Mouse (Mus musculus) splenic B cell, adult 2 months (primary cell): ENCODE measurements around the gene Rsph14.

Experiments
- DNase-seq: peaks from one replicate; pipeline ENCODE4 v3.0.0-alpha.2; 2011; ENCODE audit warnings: low read depth, low spot score
- H3K27me3 ChIP-seq: 2 replicates; pipeline ENCODE4 v1.6.1; 2012; ENCODE audit warnings: mild to moderate bottlenecking, low read length, moderate library complexity, mixed read lengths; ENCODE audit not compliant: control insufficient read depth, poor library complexity, insufficient read depth, severe bottlenecking
- H3K36me3 ChIP-seq: 2 replicates; pipeline ENCODE4 v1.6.1; 2012; ENCODE audit warnings: mild to moderate bottlenecking, low read length, moderate library complexity, mixed read lengths; ENCODE audit not compliant: control insufficient read depth, poor library complexity, insufficient read depth, severe bottlenecking

Gene Rsph14

DNA sequence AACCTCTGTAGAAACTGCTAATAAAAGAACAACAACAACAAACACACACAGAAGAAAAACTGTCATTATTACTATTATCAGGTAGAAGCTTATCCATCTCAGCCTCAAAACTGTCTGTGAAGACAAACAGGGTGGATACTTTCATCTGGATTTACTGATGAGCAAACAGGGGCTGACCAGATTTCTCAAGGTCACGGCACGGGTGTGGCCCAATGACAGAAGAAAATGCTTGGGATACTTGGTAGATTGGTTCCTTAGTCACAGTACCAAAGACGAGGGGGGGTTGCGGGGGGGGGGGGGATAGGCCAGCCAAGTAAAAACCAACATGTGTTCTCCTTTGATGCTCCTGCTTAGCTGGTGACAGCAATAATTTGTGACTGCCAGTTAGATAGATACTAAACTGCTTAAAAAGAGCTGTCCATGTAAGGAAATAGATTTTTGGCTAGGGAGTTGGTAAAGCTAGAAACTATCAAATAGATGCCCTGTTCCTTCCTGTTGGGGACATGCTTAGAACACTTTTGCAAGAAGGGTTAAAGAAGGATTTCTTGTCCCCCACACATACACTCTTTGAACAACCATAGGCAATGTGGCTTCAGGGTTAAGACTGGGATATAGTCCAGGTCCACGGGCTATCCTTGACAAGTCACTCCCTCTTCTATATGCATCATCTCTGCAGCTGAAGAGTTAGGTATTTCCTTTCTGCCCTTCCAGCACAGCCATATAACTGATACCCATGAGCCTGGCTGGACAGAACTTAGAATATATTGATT lies 856 bp downstream of the Rsph14 start:
- DNase-seq, result no peak
- Histone ChIP-seq H3K36me3 (no peaks in the 10 kb centered on the region), H3K27me3 (no peaks in the 10 kb centered on the region)

DNA sequence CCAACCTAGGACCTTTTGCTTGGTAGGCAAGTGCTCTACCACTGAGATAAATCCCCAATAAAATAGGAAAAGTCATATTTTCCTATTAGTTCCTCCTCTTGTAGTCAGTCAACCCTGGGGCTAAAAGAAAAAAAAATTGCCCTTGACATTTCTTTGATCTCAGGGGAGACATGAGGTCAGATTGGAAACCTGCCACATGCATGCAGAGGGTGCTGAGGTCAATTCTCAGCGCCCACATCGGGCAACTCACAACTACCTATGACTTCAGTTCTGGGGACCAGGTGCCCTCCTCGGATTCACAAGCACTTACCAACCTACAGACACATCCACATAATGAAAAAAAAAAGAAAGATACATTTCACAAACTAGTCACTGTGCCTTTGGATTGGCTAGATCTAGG lies 2.2 kb downstream of the Rsph14 start:
- DNase-seq, result no peak
- H3K36me3 ChIP-seq, result no peaks in the 10 kb centered on the region
- no peaks in the 10 kb centered on the region for H3K27me3 ChIP-seq

DNA sequence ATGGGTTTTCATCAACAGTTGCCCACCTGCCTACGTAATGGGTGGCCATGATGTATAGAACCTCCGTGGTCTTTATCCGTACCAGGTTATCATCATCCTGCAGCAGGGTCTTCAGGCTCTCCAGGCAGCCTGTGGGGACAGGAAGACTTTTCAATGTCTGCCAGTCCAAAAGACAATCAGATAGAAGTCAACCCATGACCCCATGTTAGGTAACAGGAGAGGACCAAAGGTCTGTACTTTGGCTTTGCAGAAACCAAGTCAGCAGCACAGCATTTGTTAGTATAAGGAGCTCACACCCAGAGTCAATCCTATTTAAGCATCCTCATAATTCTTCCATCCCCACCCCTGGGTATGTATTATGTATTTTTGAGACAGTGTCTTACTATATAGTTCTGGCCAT lies 2.7 kb downstream of the Rsph14 start:
- no peaks in the 10 kb centered on the region for H3K36me3 ChIP-seq
- H3K27me3 ChIP-seq, result no peaks in the 10 kb centered on the region
- no peak for DNase-seq

DNA sequence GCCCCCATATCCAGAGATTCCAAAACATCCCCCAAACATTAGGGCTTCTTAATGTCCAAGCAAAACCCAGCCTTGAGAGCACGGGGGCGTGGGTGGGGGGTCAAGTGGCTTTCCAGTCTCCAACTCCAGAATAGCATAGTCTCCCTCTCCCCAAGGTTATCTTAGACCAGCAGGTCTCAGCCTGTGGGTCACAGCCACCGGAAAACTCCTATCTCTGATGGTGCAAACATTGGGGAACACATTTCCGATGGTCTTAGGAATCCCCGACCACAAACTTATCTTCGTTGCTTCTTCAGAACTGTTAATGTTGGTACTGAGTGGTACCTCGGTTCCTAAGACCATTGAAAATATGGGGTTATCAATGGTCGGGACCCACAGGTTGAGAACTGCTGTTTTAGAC lies 3.6 kb downstream of the Rsph14 start:
- DNase-seq, result no peak
- Histone ChIP-seq H3K36me3 (no peaks in the 10 kb centered on the region), H3K27me3 (no peaks in the 10 kb centered on the region)

DNA sequence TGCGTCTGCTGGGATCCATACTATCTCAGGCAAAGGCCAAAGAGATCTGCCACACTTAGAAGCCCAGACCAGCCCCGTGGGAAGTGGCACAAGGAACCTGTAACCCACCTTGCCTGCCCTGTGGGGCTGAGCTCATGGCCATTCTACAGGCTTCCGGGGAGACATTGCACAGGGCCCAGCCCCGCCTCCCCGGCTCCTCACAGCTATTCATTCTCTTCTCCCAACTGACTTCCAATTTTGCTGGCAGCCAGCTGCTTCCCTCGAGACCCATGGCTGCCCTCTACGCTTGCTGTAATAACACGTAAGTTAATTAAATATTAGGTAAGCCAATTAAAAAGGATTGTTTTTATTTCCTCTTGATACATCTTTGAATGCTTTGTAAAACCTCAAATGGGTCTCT lies 5.9 kb downstream of the Rsph14 start:
- Histone ChIP-seq H3K36me3 (no peaks in the 10 kb centered on the region), H3K27me3 (no peaks in the 10 kb centered on the region)
- DNase-seq, result no peak

DNA sequence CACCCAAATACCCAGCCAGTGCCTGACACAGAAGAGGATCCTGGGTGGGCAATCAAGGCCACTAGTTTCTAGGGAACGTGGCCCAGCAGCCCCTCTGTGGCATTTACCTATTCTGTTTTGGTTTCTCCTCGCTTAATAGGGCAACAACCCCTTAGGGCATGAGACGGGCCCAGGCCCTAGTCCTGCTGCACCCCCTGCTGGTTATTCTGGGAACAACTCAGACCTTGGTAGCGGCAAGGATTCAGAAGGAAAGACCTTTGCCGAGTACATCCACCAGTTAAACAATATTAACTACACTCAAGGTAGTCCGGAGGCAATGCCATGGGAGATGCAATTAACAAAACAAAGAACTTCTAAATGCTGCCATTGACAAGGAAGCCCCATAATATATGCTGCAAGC lies 11.2 kb downstream of the Rsph14 start:
- peak; percentile 67 for DNase-seq
- H3K36me3 ChIP-seq, result no peaks in the 10 kb centered on the region
- no peaks in the 10 kb centered on the region for H3K27me3 ChIP-seq

DNA sequence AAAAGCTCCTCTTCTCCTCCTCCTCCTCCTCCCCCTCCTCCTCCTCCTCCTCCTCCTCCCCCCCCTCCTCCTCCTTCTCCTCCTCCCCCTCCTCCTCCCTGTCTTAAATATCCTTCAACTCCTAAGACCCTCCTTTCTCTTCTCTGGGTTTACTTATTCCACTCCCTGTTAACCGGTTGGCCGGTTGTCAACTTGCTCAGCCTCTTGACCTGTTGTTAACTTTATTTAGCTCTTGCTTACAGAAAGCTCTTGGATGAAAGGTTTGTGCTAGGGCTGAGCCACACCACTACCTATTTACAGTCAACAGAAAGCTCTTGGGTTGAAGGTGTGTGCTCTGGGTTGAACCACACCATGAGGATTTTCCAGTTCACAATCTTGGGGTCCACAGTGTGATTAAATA lies 12.1 kb downstream of the Rsph14 start:
- H3K27me3 ChIP-seq, result no peaks in the 10 kb centered on the region
- H3K36me3 ChIP-seq, result no peaks in the 10 kb centered on the region
- DNase-seq, result no peak

DNA sequence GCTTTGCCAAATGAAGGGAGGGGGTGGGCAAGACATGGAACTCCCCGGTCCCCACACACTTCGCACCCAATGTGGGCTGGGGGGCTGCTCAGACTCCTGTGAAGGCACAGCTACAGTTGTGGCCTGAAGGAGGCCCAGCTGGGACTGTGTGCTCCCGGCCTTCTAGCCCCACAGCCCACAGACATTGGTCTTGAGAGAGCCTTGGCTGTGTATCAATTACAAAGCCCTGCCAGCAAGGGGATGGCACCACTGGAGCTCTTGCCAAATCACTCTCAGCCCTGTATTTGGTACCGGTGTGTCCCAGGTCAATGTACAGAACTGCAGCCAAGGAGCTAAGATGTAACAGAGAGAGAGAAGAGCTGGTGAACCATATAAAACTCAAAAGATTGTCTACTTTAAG lies 15.9 kb downstream of the Rsph14 start:
- no peak for DNase-seq
- Histone ChIP-seq H3K27me3 (no peaks in the 10 kb centered on the region), H3K36me3 (no peaks in the 10 kb centered on the region)

DNA sequence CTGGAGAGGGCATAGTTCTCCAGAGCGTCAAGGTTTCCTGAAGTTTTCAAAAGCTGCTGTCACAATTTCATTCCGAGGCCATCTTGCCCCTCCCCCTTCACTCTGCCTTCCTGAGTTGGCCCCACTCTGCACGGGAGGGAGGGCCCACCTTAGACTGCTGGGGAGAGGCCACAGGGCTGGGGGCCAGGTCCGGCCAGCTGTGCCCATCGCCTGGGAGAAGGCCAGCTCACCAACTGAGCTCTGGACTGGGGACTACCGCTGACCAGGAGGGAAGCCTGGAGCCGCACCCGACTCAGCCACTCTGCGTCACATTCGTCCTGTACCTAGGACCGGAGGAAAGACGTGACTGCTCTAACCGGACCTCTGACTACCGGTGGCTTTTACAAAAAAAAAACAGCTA lies 16.9 kb downstream of the Rsph14 start:
- no peaks in the 10 kb centered on the region for H3K27me3 ChIP-seq
- no peak for DNase-seq
- no peaks in the 10 kb centered on the region for H3K36me3 ChIP-seq

DNA sequence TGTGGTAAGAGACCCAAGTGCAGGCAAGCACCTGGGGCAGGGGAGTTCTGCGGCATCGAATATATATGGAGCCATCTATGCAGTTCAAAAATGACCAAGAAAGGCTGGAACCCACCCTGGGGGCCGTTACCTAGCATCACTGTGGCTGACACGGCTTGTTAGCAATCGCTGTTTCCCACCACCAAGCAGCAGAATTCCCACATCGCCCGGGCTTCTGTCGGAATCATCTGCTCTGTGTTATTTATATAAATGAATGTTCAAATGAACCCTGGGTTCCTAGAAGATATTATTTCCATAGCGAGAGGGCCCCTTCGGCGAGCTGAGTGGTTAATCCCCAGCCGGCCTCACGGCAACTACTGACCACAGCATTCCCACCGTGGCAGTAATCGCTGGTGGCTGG lies 21.7 kb downstream of the Rsph14 start:
- no peak for DNase-seq
- Histone ChIP-seq H3K36me3 (no peaks in the 10 kb centered on the region), H3K27me3 (no peaks in the 10 kb centered on the region)

DNA sequence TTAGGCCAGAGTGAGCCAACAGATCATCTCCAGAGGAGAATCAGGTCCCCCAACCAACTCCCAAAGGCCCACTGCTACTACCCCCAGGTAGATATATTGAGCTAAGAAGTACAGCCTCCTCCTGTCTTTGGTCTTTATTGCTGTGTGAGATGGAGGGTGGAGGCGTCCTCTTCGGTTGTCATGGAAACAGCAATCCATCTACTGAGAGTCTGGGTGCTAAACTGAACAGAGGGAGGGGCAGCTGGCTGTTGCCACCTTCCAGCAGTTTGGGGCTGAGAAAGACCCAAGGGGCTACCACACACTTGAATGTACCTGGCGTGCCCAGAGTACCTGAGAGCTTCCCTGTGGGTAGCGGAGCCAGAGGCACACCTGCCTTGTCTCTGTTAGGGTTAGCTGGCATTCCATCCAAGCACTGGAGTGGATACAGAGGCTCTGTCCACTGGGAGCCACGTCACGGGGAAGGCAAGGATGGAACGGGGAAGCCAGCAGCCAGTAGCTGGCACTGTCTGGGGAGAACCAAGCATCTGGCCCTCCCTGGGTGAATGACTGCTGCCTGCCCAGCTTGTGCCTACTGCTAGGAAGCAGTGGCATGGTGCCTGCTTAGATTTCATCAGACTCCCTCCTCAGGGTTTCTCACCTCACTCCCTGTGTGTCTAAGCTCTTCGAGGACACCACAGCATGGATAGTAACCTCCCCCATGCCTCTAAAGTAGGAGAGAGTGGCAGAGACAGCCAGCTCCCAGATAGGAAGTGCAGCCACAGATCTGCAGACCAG lies 25.3 kb downstream of the Rsph14 start:
- DNase-seq, result no peak
- Histone ChIP-seq H3K36me3 (no peaks in the 10 kb centered on the region), H3K27me3 (no peaks in the 10 kb centered on the region)

DNA sequence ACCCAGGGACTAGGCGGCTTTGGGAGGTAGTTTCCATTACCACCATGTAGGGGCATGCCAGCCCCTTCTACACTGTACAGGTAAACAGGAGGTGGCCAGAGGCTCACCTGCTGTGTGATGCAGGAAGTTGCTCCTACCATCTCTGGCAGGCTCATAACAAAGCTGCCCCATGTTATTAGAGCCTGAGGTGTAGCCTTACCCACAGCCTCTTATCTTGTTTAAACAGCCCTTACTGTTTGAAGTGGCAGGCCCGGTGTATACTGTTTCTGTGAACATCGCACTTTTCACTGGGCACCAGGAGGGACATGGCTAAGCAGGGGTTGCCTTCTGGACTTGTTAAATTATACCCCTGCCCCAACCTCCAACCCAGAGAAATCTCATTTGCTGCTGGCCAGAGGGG lies 28.3 kb downstream of the Rsph14 start:
- Histone ChIP-seq H3K36me3 (no peaks in the 10 kb centered on the region), H3K27me3 (no peaks in the 10 kb centered on the region)
- no peak for DNase-seq

DNA sequence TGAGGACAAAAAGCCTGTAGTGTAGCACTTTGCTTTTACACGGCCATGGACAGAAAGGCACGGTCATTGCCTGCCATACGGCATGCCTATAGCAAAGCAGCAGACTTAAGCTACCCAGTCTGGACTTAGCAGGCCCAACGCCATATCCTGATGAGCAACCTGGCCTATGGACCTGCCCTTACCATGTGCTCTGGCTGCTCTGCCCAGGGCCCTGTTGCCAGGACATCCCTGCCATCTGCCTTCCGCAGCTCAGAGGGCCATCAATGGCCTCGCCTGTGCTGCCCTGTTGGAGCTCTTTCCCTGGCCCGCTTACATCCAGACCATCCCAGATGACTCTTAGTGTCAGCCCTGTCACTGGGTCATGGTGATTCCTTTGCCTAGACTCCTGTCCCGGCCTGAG lies 31.0 kb downstream of the Rsph14 start:
- Histone ChIP-seq H3K36me3 (no peaks in the 10 kb centered on the region), H3K27me3 (no peaks in the 10 kb centered on the region)
- DNase-seq, result no peak

DNA sequence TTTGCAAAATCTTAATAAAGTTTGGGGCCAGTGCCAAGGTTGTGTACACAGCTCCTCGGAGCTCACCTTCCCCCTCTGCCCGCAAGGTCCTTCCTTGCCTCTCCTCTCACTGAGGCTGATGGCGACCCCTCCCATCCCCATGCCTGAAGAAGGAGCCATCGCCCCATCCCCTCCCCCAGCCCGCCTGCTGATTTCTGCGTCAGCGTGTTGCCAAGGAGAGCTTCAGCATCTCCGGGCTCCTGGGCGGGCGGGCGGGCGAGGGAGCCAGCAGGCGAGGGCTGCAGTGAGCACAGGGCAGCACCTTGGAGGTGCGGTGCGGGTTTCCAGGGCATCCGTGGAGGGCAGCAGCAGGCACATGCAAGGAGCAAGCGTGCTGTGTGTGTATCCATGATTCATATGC lies 37.0 kb downstream of the Rsph14 start:
- Histone ChIP-seq H3K36me3 (no peaks in the 10 kb centered on the region), H3K27me3 (no peaks in the 10 kb centered on the region)
- no peak for DNase-seq

DNA sequence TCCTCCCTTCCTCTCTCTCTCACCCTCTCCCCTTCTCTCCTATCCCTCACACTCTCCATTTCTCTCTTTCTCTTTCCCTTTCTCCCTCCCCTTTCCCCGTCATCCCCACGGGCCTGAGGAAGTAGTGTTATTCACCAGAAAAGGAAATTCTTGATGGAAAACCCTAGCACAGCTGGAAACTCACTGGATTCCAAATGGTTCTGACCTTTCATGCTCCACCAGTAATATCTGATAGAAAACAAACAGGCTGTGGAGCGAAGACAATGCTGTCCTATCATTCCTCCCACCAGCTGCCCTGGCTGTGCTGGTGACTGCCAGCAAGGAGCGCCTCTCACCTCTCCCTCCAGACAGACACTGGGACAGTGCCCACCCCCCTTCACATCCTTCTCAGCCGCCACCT lies 37.5 kb downstream of the Rsph14 start:
- DNase-seq, result no peak
- Histone ChIP-seq H3K27me3 (no peaks in the 10 kb centered on the region), H3K36me3 (no peaks in the 10 kb centered on the region)
